Mouse (Mus musculus) cortical plate, adult 2 months (tissue): Measurements from ENCODE around the gene Chrna4.

ENCODE experiments used
- CTCF ChIP-seq: fragments of 200-500 bp; IDR thresholded peaks from 2 replicates; pipeline ENCODE4 v1.5.1; 2011; ENCODE audit warnings: mild to moderate bottlenecking, control low read depth, low read length; ENCODE audit not compliant: insufficient read depth; ENCODE audit errors: extremely low read depth
- POLR2A ChIP-seq: fragments of 200-500 bp; IDR thresholded peaks from 2 replicates; pipeline ENCODE4 v1.6.1; 2011; ENCODE audit warnings: mild to moderate bottlenecking, low read length, control low read depth; ENCODE audit not compliant: insufficient read depth; ENCODE audit errors: extremely low read depth

DNA sequence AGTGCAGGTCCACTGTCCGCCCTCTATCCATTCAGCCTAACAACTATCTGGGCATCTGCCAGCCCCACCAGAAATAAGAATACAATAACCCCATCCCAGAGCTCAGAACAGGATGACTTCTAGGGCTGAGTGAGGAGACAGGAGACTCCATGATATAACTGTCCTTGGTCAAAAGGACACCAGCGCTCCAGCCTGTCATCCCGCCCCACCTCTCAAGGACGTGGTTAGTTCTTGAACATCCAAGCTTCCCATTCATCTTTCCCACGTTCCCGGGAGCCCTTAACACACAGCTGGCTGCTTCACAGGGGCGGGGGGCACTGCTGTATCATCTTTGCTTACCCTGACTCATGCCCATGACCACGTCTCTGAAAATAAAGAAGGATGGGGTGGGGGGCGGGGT, 5.6 kb upstream of the Chrna4 start:
- TF ChIP-seq POLR2A: no peak
- no peak for TF ChIP-seq CTCF
